Mouse (Mus musculus) Patski (cell line): Measurements from ENCODE around the gene Kcnmb3. TPM values are rescaled to one million over a fixed set of nuclear protein-coding genes. Genes with fewer than 3 reads are reported as not detected.

Experiments
- ATAC-seq: fragments of 100-300 bp; one replicate; pipeline ENCODE4 v1.8.0; 2021
- CTCF ChIA-PET: fragments of 350-600 bp; sonication (Branson Sonifier 250); formaldehyde crosslinking; loops from one replicate; lab custom pipeline; 2022; ENCODE audit warnings: inconsistent platforms; lab: Charles Lee
- POLR2A ChIA-PET: fragments of 350-600 bp; sonication (Branson Sonifier 250); formaldehyde crosslinking; loops from one replicate; lab custom pipeline; 2022; ENCODE audit warnings: antibody characterized with exemption, inconsistent platforms; lab: Charles Lee
- DNase-seq: peaks from one replicate; pipeline ENCODE4 v3.0.0-alpha.2; 2011; ENCODE audit warnings: low read depth, low spot score
- H3K27me3 ChIP-seq: fragments of 371-371 bp; one replicate; pipeline ENCODE4 v1.5.1; 2021
- CTCF ChIP-seq: fragments of 100-300 bp; IDR thresholded peaks from one replicate; pipeline ENCODE4 v1.5.1; 2021
- in situ Hi-C: fragments of 300-500 bp; cut with MboI; formaldehyde crosslinking; loops from 3 replicates; pipeline ENCODE4 v1.11.1; 2018; ENCODE audit warnings: low pct_unique_long_range_greater_than_20kb, mixed read lengths
- polyA plus RNA-seq: library from polyadenylated mRNA; unstranded; gene quantifications from one replicate; pipeline ENCODE4 v1.2.3, GENCODE M21; 2021

Kcnmb3 gene
- polyA plus RNA-seq, 1 experiment from 2014 or later = not detected

DNA sequence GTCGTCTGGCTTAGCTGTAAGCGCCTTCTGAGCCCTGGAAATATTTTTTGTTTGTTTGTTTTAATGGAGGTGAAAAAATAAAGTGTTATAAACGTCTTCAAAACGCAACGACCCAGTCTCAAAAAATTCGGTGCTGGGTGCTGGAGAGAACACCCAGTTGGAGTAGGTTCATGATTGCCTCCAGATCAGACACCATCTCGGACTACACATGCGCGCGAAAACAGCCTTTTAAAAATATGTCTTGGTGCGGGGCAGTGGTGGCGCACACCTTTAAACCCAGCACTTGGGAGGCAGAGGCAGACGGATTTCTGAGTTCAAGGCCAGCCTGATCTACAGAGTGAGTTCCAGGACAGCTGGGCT is 19.1 kb upstream of the Kcnmb3 start:
- CTCF ChIA-PET = interaction anchor here (1.3 to 4.1 kb wide), 4 partner anchors 12 to 180 kb away, joined by 3 to 31 read pairs (median 8); no protein-coding TSS in a partner anchor
- no peak for TF ChIP-seq CTCF
- POLR2A ChIA-PET = interaction anchor here (1.5 to 2.2 kb wide), 2 partner anchors 9 to 19 kb away, joined by 3 to 6 read pairs; partner anchors contain the start of gene Mfn1
- no peaks in the 10 kb centered on the region for H3K27me3 ChIP-seq
- ATAC-seq (no peak), DNase-seq (no peak)
- in situ Hi-C loops = no loop called here

DNA sequence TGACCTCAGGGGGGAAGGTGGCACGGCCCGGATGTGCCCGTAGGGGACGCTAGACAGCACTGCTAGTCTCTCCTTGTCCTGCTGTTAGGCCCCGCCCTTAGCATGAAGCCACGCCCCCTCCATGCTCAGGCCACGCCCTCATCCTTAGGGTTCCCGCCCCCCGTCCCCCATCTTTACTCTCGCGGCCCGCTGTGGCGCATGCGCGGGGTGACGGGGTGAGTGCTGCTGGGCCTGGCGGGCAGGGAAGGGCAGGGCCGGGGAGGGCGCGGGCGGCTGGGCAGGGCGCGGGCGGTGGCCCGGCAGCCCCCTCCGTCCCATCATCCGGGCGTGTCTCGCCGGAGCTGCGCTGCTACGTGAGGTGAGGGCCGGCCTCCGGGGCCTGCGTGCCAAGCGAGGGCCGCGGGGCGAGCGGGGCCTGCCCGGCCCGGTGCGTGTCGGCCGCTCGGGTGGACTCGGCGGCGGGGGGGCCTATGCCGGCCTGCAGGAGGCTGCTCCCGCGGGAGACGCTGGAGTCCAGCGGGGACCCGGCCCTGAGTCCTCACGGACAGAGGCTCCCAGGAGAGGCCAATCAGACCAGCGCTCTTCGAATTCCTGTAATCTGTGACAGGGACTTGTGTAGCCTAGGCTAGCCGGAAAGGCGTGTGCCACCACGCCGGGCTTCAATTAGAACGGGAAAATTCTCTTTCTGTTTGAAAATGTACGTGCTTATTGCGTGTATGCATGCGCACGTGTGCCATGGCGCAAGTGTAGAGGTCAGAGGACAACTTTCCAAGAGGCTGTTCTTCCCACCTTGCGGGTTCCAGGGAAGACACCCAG is 18.6 kb upstream of the Kcnmb3 start:
- peak; percentile 95 for TF ChIP-seq CTCF
- peak; percentile 89 for DNase-seq
- in situ Hi-C loops = no loop called here
- CTCF ChIA-PET = interaction anchor here (1.3 to 4.1 kb wide), 6 partner anchors 11 to 179 kb away, joined by 3 to 31 read pairs (median 4); no protein-coding TSS in a partner anchor
- POLR2A ChIA-PET = interaction anchor here (1.5 to 2.2 kb wide), 2 partner anchors 9 to 19 kb away, joined by 3 to 6 read pairs; partner anchors contain the start of gene Mfn1
- peak; percentile 91 for ATAC-seq
- no peaks in the 10 kb centered on the region for H3K27me3 ChIP-seq

DNA sequence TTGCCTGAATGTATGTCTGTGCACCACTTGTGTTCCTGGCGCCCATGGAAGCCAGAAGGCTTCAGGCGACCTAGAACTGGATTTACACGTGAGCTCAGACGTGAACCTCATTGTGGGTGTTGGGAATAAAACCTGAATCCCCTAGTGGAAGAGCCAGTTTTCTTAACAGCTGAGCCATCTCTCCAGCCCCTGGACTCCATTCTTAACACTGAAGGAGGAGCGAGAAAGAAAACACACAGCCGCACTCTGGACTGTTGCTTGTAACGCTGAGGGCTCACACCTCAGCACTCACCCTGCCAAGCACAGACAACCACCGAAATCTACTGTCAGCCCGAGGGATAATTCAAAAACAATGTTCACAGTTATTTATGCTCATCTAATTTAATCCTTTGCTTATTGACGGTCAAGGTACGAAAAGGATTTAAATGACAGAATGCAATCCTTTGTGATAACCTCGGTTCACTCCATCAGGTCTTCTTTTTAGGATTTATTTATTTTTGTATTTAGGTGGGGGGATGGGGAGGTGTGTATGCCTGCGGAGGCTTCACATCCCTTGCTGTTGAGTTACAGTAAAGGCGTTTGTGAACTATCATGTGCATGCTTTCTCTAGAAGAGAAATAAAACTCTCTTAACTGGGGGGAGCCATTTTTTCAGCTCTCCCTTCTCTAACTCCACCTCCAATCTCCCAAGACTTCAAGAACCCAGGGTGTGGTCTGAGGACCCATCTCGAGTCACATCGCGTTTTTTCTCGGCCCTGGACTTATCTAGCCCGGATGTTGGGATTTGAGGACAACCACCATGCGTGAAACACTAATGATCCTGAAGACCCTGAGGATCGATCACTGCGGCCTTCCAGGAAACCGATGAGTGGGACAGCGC is 17.7 kb upstream of the Kcnmb3 start, which contains the start of gene Zfp639:
Gene Zfp639, plus strand, starts transcription at position 764 of the 879 bp plus-strand sequence.
- ChIA-PET CTCF (interaction anchor here (1.0 to 5.2 kb wide), 22 partner anchors 11 to 476 kb away, joined by 3 to 60 read pairs (median 7); no protein-coding TSS in a partner anchor), POLR2A (interaction anchor here (1.1 to 2.2 kb wide), 3 partner anchors 10 to 49 kb away, joined by 3 to 7 read pairs (median 6); partner anchors contain the start of gene Mfn1)
- DNase-seq = no peak
- TF ChIP-seq CTCF = no peak
- peak; percentile 51 for ATAC-seq
- in situ Hi-C loops = loop anchor here (5.0 to 10.0 kb wide), 4 partner anchors 55 to 715 kb away; partner anchors contain the start of gene Pik3ca
- H3K27me3 ChIP-seq = no peaks in the 10 kb centered on the region

DNA sequence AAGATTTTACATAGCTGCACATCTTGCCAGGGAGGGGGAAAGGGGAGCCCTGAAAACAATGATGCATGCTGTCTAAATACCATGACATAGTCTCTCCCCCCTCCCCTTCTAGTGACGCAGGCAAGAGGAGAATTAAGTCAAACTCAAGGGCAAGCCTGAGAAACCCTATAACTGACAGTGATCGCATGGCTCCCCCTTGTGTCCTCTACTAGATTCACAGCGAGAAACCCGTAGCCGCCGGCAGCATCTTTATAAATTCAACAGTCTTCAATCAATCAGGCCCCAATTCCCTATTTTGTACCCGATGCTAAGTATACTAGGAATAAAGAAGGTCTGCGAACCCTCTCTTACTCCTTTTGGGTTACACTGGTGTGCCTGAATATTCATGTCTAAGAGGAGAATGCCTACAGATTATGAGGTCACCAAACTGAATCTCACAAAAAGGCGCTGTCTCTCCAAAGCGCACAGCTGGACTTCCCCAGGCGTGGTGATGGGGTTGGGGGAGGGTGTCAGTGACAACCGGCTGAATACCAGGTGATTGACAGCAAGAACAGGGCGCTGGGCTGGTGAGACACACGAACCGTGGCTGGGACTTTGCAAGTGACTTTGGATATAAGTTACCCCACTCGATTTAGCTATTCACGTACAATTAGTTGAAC is 16.8 kb upstream of the Kcnmb3 start:
- CTCF ChIA-PET = interaction anchor here (0.7 to 5.2 kb wide), 32 partner anchors 10 to 475 kb away, joined by 3 to 60 read pairs (median 4); no protein-coding TSS in a partner anchor
- no peak for DNase-seq

DNA sequence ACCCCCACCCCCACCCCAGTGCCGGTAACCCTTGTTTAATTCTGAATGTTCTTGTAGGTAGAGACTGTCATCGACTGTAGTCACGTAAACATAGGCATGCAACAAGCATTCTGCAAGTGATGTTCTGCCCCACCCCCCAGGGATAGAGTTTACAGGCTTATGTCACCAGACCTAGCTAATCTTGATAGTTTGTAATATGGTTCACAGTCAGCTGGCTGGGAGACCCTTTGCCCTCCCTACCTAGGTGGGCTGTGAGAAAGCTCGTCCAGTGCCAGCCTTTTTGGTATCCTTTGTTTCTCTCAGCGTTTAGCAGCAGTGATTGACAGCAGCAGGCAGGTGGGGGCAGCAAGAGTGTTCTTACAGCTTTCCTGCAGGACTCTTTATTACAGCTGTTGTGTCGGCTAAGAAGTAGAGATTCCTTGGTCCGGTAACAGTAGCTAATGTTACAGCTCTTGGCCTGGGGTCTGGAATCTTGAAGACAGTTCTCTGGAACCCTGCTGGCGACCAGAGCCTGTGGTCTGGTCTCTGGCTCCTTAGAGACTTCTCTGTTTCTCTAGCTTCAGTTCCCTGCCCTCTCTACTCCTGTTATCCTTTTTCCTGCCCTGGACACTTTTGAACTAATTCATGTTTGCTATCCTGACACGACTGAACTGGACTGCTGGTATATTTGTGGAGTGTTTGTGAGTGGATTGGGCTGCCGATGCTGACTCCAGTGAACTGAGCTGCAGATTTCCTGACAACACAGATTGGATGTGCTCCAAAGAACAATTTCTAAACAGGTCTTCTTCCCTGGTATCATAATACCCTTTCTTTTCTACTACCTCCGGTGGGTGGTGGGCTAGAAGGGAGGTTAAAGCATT is 14.6 kb upstream of the Kcnmb3 start:
- in situ Hi-C loops = loop anchor here (5.0 to 10.0 kb wide), 4 partner anchors 52 to 712 kb away; partner anchors contain the start of gene Pik3ca

More for the DNA sequence above, 16.8 kb upstream of the Kcnmb3 start:
- in situ Hi-C loops = loop anchor here (5.0 to 10.0 kb wide), 4 partner anchors 54 to 714 kb away; partner anchors contain the start of gene Pik3ca
- POLR2A ChIA-PET = interaction anchor here (1.1 kb wide), 1 partner anchor 48 kb away, joined by 7 read pairs; no protein-coding TSS in a partner anchor
- H3K27me3 ChIP-seq = no peaks in the 10 kb centered on the region
- no peak for ATAC-seq
- peak; percentile 98 for TF ChIP-seq CTCF

DNA sequence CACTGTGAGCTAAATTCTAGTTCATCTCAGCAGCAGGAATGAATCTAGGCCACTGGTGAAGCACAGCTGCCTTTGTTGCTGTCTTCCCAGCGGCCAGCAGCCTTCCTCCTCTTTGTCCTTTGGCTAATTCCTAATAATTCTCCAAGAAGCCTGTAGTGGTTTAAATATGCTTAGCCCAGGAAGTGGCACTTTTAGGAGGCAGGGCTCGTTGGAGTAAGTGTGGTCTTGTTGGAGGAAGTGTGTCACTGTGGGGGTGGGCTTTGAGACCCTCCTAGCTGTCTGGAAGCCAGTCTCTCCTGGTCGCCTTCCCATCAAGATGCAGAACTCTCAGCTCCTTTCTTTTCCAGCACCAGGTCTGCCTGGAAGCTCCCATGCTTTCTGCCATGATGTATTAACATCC is 13.8 kb upstream of the Kcnmb3 start:
- ChIA-PET POLR2A (interaction anchor here (0.9 to 1.4 kb wide), 3 partner anchors 10 to 172 kb away, joined by 3 to 4 read pairs (median 3); no protein-coding TSS in a partner anchor), CTCF (interaction anchor here (1.0 to 5.2 kb wide), 5 partner anchors 9 to 172 kb away, joined by 3 to 60 read pairs (median 4); no protein-coding TSS in a partner anchor)
- no peak for TF ChIP-seq CTCF
- DNase-seq = no peak
- in situ Hi-C loops = loop anchor here (5.0 to 10.0 kb wide), 4 partner anchors 51 to 711 kb away; partner anchors contain the start of gene Pik3ca
- H3K27me3 ChIP-seq = no peaks in the 10 kb centered on the region
- no peak for ATAC-seq

More for the DNA sequence above, 14.6 kb upstream of the Kcnmb3 start:
- DNase-seq (no peak), ATAC-seq (no peak)
- no peak for TF ChIP-seq CTCF
- POLR2A ChIA-PET = interaction anchor here (0.5 to 1.4 kb wide), 3 partner anchors 11 to 173 kb away, joined by 3 to 4 read pairs (median 4); no protein-coding TSS in a partner anchor
- no peaks in the 10 kb centered on the region for H3K27me3 ChIP-seq
- CTCF ChIA-PET = interaction anchor here (1.0 to 5.2 kb wide), 6 partner anchors 8 to 173 kb away, joined by 3 to 60 read pairs (median 12); no protein-coding TSS in a partner anchor

DNA sequence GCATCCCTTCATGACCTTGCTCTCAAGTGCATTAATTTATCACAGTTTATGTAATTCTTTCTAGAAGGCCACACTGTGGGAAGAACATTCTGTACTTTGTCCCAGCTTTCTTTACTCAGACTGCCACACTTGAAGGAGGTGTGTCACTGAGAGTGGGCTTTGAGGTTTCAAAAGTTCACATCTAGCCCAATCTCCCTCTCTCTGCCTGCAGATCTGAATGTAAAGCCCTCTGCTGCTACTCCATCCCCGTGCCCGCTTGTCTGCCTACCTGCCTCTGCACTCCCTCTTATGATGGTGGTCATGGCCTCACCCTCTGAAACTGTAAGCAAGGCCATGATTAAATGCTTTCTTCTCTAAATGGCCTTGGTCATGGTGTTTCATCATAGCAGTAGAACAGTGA is 8.3 kb upstream of the Kcnmb3 start:
- DNase-seq (no peak), ATAC-seq (no peak)
- in situ Hi-C loops = loop anchor here (10.0 kb wide), 3 partner anchors 46 to 706 kb away; partner anchors contain the start of gene Pik3ca
- ChIA-PET POLR2A (no interaction called here), CTCF (interaction anchor here (1.3 to 2.4 kb wide), 3 partner anchors 8 to 40 kb away, joined by 5 to 19 read pairs (median 6); partner anchors contain the start of gene Zfp639)
- H3K27me3 ChIP-seq = no peaks in the 10 kb centered on the region
- TF ChIP-seq CTCF = no peak

DNA sequence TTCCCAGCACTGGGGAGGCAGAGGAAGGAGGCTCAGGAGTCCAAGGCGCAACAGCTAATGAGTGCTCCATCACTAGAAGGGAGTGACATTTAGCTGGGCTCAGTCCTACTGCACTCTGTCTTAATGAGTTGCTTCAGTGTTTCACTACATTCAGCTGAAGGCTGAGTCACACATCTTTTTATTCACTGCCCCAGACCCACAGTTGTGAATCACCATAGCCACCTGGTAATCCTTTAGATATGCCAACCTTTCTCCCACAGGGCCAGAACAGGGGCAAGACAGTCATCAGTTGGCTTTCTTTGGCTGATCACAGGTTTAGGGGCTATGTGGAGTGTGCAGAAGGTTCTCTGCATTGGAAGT is 4.7 kb upstream of the Kcnmb3 start:
- no peak for TF ChIP-seq CTCF
- ChIA-PET POLR2A (interaction anchor here (1.0 to 1.1 kb wide), 2 partner anchors 40 to 99 kb away, joined by 3 to 6 read pairs; partner anchors contain the start of gene Pik3ca), CTCF (interaction anchor here (1.1 to 1.6 kb wide), 4 partner anchors 9 to 163 kb away, joined by 3 to 5 read pairs (median 4); no protein-coding TSS in a partner anchor)
- in situ Hi-C loops = no loop called here
- H3K27me3 ChIP-seq = no peaks in the 10 kb centered on the region
- ATAC-seq = peak; percentile 86
- peak; percentile 93 for DNase-seq
